ENCODE assay signal across 7 mouse cellular contexts in genomic region chr7:24462388-24463319, GRCm38 (mm10). TPM values are rescaled to one million over a fixed set of nuclear protein-coding genes. Genes with fewer than 3 reads are reported as not detected.
A peak's percentile ranks its signal among the peaks of the same experiment; 100 is the strongest.
DNase-seq lines count a peak whose midpoint lies in the region.

TSS of gene Plaur (plus strand) at chr7:24462484.

- DNase-seq in Muller cell, postnatal 12 days (ENCODE audit: inconsistent ontology term), result peak; percentile 42
- peak; percentile 69 for DNase-seq in embryo, embryonic 11 days
- DNase-seq in heart, postnatal 10 days, result peak; percentile 56 to 58
- peak; percentile 51 for DNase-seq in large intestine, adult 2 months (ENCODE audit: low read depth, low spot score)
- DNase-seq in mesoderm, embryonic 11.5 days (ENCODE audit: low read depth, low spot score), result peak; percentile 73
- DNase-seq in cerebellum, adult 11 months, result no peak
- DNase-seq in left cerebral cortex, adult 9 months (ENCODE audit: low spot score in 2 of 2), result no peak

- intact Hi-C loops in heart, postnatal 10 days (cut with DNase I), result no loop called here

- 1% methylated on average over 27 of the region's 27 CpGs for WGBS in large intestine, adult 2 months

RNA-seq across cellular contexts. Expression of gene Plaur, which starts in this region (rescaled TPM):
- 1 to 10 TPM; 4.2 to 6.1 TPM for total RNA-seq in heart, postnatal 10 days (2021)
- polyA plus RNA-seq in large intestine, adult 2 months (2012; rRNA removed), result 10.6 and 11.6 TPM in 2 replicates

Comparison
In these comparisons a context has a peak if more than half of its experiments do, and no peak if none do; other contexts are left out.
1. DNase-seq: peak in Muller cell, postnatal 12 days (single experiment), embryo, embryonic 11 days (single experiment), heart, postnatal 10 days (2 of 2), large intestine, adult 2 months (single experiment) and mesoderm, embryonic 11.5 days (single experiment); none in cerebellum, adult 11 months (single experiment) and left cerebral cortex, adult 9 months (0 of 2).